In genomic region chr6:51529457-51529856, GRCm38 (mm10) we compare ENCODE assay signal across 17 mouse cellular contexts. TPM values are rescaled to one million over a fixed set of nuclear protein-coding genes. Genes with fewer than 3 reads are reported as not detected.
DNase-seq lines count a peak whose midpoint lies in the region; ATAC-seq and TF ChIP-seq lines count a peak whose summit lies in the region.
"Had no signal": no experiment of that assay in that cellular context is flagged by ENCODE, and none has a peak within 500 bp of the region (broad histone marks: within the 10 kb centered on the region; RNA-seq: fewer than 3 reads in every experiment).

No protein-coding gene starts in this region.

- 0 out of 2 replicates have a peak, but pooled peaks have one; percentile 34 for ATAC-seq in midbrain, embryonic 12.5 days (ENCODE audit: low FRiP score, low read depth)
- ATAC-seq in midbrain, embryonic 16.5 days, result no peak
- ATAC-seq in granulocyte monocyte progenitor cell, adult 5-6 weeks (replicated peaks; ENCODE audit: poor library complexity, severe bottlenecking), result peak; percentile 41
- ATAC-seq in stomach, postnatal 0 days (ENCODE audit: low FRiP score, low TSS enrichment), result no peak

- no peaks in the 10 kb centered on the region for H3K36me3 ChIP-seq in midbrain, embryonic 12.5 days
- peaks cover 2% of the 10 kb centered on the region; the same call in 1 of the 2 replicates for H3K36me3 ChIP-seq in midbrain, embryonic 16.5 days (ENCODE audit: control insufficient read depth, insufficient read depth, low read length)
- H3K36me3 ChIP-seq in stomach, postnatal 0 days (ENCODE audit: control insufficient read depth, insufficient read depth, low read length), result no peaks in the 10 kb centered on the region
- no peaks in the 10 kb centered on the region for H3K36me3 ChIP-seq in thymus, adult 2 months (ENCODE audit: control insufficient read depth, insufficient read depth, low read length)
- H3K36me3 ChIP-seq: heart, embryonic 12.5 days; limb, embryonic 12.5 days had no signal

- H3K9me3 ChIP-seq in midbrain, embryonic 12.5 days, result no peaks in the 10 kb centered on the region
- H3K9me3 ChIP-seq in midbrain, embryonic 16.5 days (replicated peaks; ENCODE audit: control insufficient read depth, low read length, poor library complexity, severe bottlenecking), result no peaks in the 10 kb centered on the region
- H3K9me3 ChIP-seq in stomach, postnatal 0 days (ENCODE audit: control insufficient read depth, low read length), result no peaks in the 10 kb centered on the region
- H3K9me3 ChIP-seq: heart, embryonic 12.5 days; limb, embryonic 12.5 days had no signal

- H3K4me1 ChIP-seq in midbrain, embryonic 12.5 days, result peaks cover 19% of the 10 kb centered on the region
- peaks cover 18% of the 10 kb centered on the region for H3K4me1 ChIP-seq in midbrain, embryonic 16.5 days (ENCODE audit: control insufficient read depth, insufficient read depth, low read length)
- H3K4me1 ChIP-seq in stomach, postnatal 0 days (replicated peaks; ENCODE audit: control insufficient read depth, insufficient read depth), result no peaks in the 10 kb centered on the region
- peaks cover 5% of the 10 kb centered on the region for H3K4me1 ChIP-seq in thymus, adult 2 months (replicated peaks; ENCODE audit: control insufficient read depth, insufficient read depth, low read length)

- no peak for TF ChIP-seq POLR2A in thymus, adult 2 months (IDR thresholded peaks at IDR 0.05; ENCODE audit: control insufficient read depth, extremely low read depth, insufficient read depth, low read length, poor library complexity)

- H3K27me3 ChIP-seq in midbrain, embryonic 12.5 days, result no peaks in the 10 kb centered on the region
- no peaks in the 10 kb centered on the region for H3K27me3 ChIP-seq in midbrain, embryonic 16.5 days (ENCODE audit: control insufficient read depth, insufficient read depth, low read depth, low read length)
- no peaks in the 10 kb centered on the region for H3K27me3 ChIP-seq in stomach, postnatal 0 days (ENCODE audit: control insufficient read depth, insufficient read depth, low read length)
- H3K27me3 ChIP-seq in thymus, adult 2 months (ENCODE audit: control insufficient read depth, insufficient read depth, low read length), result no peaks in the 10 kb centered on the region
- H3K27me3 ChIP-seq: heart, embryonic 12.5 days; limb, embryonic 12.5 days had no signal

- no peak overlapping the region for H3K4me2 ChIP-seq in midbrain, embryonic 12.5 days (replicated peaks)
- no peak overlapping the region for H3K4me2 ChIP-seq in midbrain, embryonic 16.5 days (ENCODE audit: low read length)
- no peak overlapping the region for H3K4me2 ChIP-seq in stomach, postnatal 0 days (replicated peaks; ENCODE audit: low read depth)
- H3K4me2 ChIP-seq: heart, embryonic 12.5 days; limb, embryonic 12.5 days had no signal

- H3K9ac ChIP-seq in midbrain, embryonic 12.5 days (replicated peaks), result no peak overlapping the region
- no peak overlapping the region for H3K9ac ChIP-seq in midbrain, embryonic 16.5 days (ENCODE audit: low read depth, low read length)
- H3K9ac ChIP-seq in stomach, postnatal 0 days (ENCODE audit: low read length), result no peak overlapping the region
- H3K9ac ChIP-seq: heart, embryonic 12.5 days; limb, embryonic 12.5 days had no signal

- DNase-seq in mesoderm, embryonic 11.5 days (ENCODE audit: low read depth, low spot score), result peak; percentile 56
- DNase-seq in adrenal gland, postnatal 36 days, result no peak
- no peak for DNase-seq in stomach, postnatal 0 days (ENCODE audit: low spot score)
- DNase-seq in thymus, adult 2 months, result no peak
- DNase-seq: adrenal gland, adult 2 months; cerebellum, postnatal 14 days; gastrocnemius, postnatal 36 days; heart, postnatal 4 days; kidney, adult 2 months; kidney, postnatal 4 days; lung, postnatal 36 days; right cerebral cortex, adult 18-20 months had no signal

- TF ChIP-seq EP300 in stomach, postnatal 0 days (optimal IDR thresholded peaks at IDR 0.05), result no peak

- no peak for TF ChIP-seq CTCF in stomach, postnatal 0 days (IDR thresholded peaks at IDR 0.05; ENCODE audit: low read depth)
- TF ChIP-seq CTCF in thymus, adult 2 months (IDR thresholded peaks at IDR 0.05; ENCODE audit: borderline replicate concordance, control insufficient read depth, extremely low read depth, insufficient read depth, low read length, poor library complexity), result no peak

- WGBS in midbrain, embryonic 12.5 days, result 31% methylated on average over 7 of the region's 7 CpGs
- 18% methylated on average over 7 of the region's 7 CpGs for WGBS in midbrain, embryonic 16.5 days
- 81% methylated on average over 7 of the region's 7 CpGs for WGBS in stomach, postnatal 0 days
- 97% methylated on average over 7 of the region's 7 CpGs for WGBS in thymus, adult 2 months

- no peak overlapping the region for H3K4me3 ChIP-seq in midbrain, embryonic 12.5 days
- no peak overlapping the region for H3K4me3 ChIP-seq in midbrain, embryonic 16.5 days (ENCODE audit: low read depth, low read length)
- no peak overlapping the region for H3K4me3 ChIP-seq in stomach, postnatal 0 days (ENCODE audit: low read depth, low read length)
- no peak overlapping the region for H3K4me3 ChIP-seq in thymus, adult 2 months (ENCODE audit: control insufficient read depth, insufficient read depth, low read length)
- H3K4me3 ChIP-seq: heart, embryonic 12.5 days; limb, embryonic 12.5 days had no signal

- no peak overlapping the region for H3K27ac ChIP-seq in midbrain, embryonic 12.5 days (replicated peaks)
- no peak overlapping the region; the same call in none of the 2 replicates for H3K27ac ChIP-seq in midbrain, embryonic 16.5 days (ENCODE audit: low read length)
- no peak overlapping the region for H3K27ac ChIP-seq in stomach, postnatal 0 days (replicated peaks)
- H3K27ac ChIP-seq in thymus, adult 2 months (ENCODE audit: control insufficient read depth, insufficient read depth, low read length), result no peak overlapping the region
- H3K27ac ChIP-seq: limb, embryonic 12.5 days had no signal

RNA-seq across cellular contexts. Expression of gene Snx10, which starts 5.8 kb away (rescaled TPM):
- 41.9 and 51.1 TPM in 2 replicates for polyA plus RNA-seq in midbrain, embryonic 12.5 days (2016; fragmentation: Nextera tagmentation; extraction: Ambion mirVana)
- 68.9 and 70.6 TPM in 2 replicates for polyA plus RNA-seq in midbrain, embryonic 16.5 days (2015; fragmentation: Nextera tagmentation; extraction: Ambion mirVana)
- total RNA-seq in granulocyte monocyte progenitor cell, adult 5-6 weeks (2014; fragmentation: Nextera tagmentation), result 54.5 and 58.4 TPM in 2 replicates
- 57.2 and 65.3 TPM in 2 replicates for total RNA-seq in granulocyte monocyte progenitor cell, adult 5-6 weeks (2017)
- 10 to 100 TPM; 33.4 to 36.4 TPM for total RNA-seq in adrenal gland, postnatal 36 days (2021)
- polyA plus RNA-seq in stomach, postnatal 0 days (2015; fragmentation: Nextera tagmentation; extraction: Ambion mirVana), result 16.9 and 17.4 TPM in 2 replicates
- polyA plus RNA-seq in thymus, adult 2 months (2012; rRNA removed), result 4.0 and 4.3 TPM in 2 replicates

RNA-seq across cellular contexts. Expression of gene Cbx3, which starts 59.3 kb away (rescaled TPM):
- 615 and 674 TPM in 2 replicates for polyA plus RNA-seq in midbrain, embryonic 12.5 days (2016; fragmentation: Nextera tagmentation; extraction: Ambion mirVana)
- 407 and 417 TPM in 2 replicates for polyA plus RNA-seq in midbrain, embryonic 16.5 days (2015; fragmentation: Nextera tagmentation; extraction: Ambion mirVana)
- total RNA-seq in granulocyte monocyte progenitor cell, adult 5-6 weeks (2014; fragmentation: Nextera tagmentation), result 259 and 278 TPM in 2 replicates
- 377 and 496 TPM in 2 replicates for total RNA-seq in granulocyte monocyte progenitor cell, adult 5-6 weeks (2017)
- total RNA-seq in adrenal gland, postnatal 36 days (2021), result 100 to 1,000 TPM in 1 of 2 experiments, 10 to 100 TPM in 1; 88.4 to 111 TPM
- polyA plus RNA-seq in stomach, postnatal 0 days (2015; fragmentation: Nextera tagmentation; extraction: Ambion mirVana), result 209 and 224 TPM in 2 replicates
- 20.5 and 24.4 TPM in 2 replicates for polyA plus RNA-seq in thymus, adult 2 months (2012; rRNA removed)

RNA-seq across cellular contexts. Expression of gene Hnrnpa2b1, which starts 59.8 kb away (rescaled TPM):
- 2,441 and 2,661 TPM in 2 replicates for polyA plus RNA-seq in midbrain, embryonic 12.5 days (2016; fragmentation: Nextera tagmentation; extraction: Ambion mirVana)
- polyA plus RNA-seq in midbrain, embryonic 16.5 days (2015; fragmentation: Nextera tagmentation; extraction: Ambion mirVana), result 1,316 and 1,531 TPM in 2 replicates
- total RNA-seq in granulocyte monocyte progenitor cell, adult 5-6 weeks (2014; fragmentation: Nextera tagmentation), result 1,481 and 1,500 TPM in 2 replicates
- total RNA-seq in granulocyte monocyte progenitor cell, adult 5-6 weeks (2017), result 1,312 and 1,646 TPM in 2 replicates
- 100 to 1,000 TPM; 593 to 702 TPM for total RNA-seq in adrenal gland, postnatal 36 days (2021)
- polyA plus RNA-seq in stomach, postnatal 0 days (2015; fragmentation: Nextera tagmentation; extraction: Ambion mirVana), result 525 and 543 TPM in 2 replicates
- 154 and 162 TPM in 2 replicates for polyA plus RNA-seq in thymus, adult 2 months (2012; rRNA removed)

Comparison
In these comparisons a context has a peak if more than half of its experiments do, and no peak if none do; other contexts are left out.
1. ATAC-seq: peak in midbrain, embryonic 12.5 days (single experiment) and granulocyte monocyte progenitor cell, adult 5-6 weeks (single experiment); none in midbrain, embryonic 16.5 days (single experiment) and stomach, postnatal 0 days (single experiment).